Mouse (Mus musculus): ENCODE results near the gene Lilrb4a.

- TF ChIP-seq POLR2A (IDR thresholded peaks at IDR 0.05; ENCODE audit: insufficient read depth, low read length) (no peak), CTCF (IDR thresholded peaks at IDR 0.05; ENCODE audit: low read depth, low read length) (no peak), EP300 (IDR thresholded peaks at IDR 0.05; ENCODE audit: insufficient read depth, low read depth, low read length) (no peak)
Measured at GRCm38 (mm10) chr10:51451610-51452009, 39.1 kb upstream of the Lilrb4a start.

Data from ES-Bruce4 (cell line).